In the genomic region with DNA sequence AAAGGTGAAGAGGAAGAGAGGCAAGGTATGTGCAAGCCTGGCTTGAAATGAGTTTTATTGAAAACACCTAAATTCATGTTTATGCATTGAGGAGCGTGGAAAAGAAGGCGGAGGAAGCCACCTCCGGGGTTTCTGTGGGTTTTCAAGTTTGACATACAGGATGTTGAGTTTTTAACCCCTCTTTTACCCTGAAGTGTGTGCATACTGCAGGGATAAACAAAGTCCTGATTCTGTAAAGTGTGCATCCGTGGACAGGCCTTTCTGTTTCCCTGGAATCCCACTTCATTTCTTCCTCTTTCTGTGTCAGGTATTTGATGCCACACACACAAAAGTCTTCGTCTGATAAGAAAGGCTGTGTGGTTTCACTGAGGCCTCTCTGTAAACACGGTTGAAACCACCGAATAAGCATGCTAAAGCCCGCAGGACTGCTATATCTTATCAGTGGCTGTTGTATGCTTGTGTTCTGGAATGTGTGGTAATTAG, we compare ENCODE assay signal across 8 mouse cellular contexts.
DNase-seq lines count a peak whose midpoint lies in the region; ATAC-seq and TF ChIP-seq lines count a peak whose summit lies in the region.

No protein-coding gene starts in this region.

- H3K9me3 ChIP-seq in kidney, postnatal 0 days (replicated peaks; ENCODE audit: low read length), result no peaks in the 10 kb centered on the region
- no peaks in the 10 kb centered on the region for H3K9me3 ChIP-seq in embryonic facial prominence, embryonic 10.5 days
- no peaks in the 10 kb centered on the region for H3K9me3 ChIP-seq in midbrain, postnatal 0 days (ENCODE audit: low read length)

- no peaks in the 10 kb centered on the region for H3K27me3 ChIP-seq in kidney, postnatal 0 days (ENCODE audit: insufficient read depth, low read length)
- peaks cover 21% of the 10 kb centered on the region for H3K27me3 ChIP-seq in embryonic facial prominence, embryonic 10.5 days (replicated peaks; ENCODE audit: low read depth, poor library complexity, severe bottlenecking)
- no peaks in the 10 kb centered on the region for H3K27me3 ChIP-seq in midbrain, postnatal 0 days (ENCODE audit: insufficient read depth, low read length)

- no peaks in the 10 kb centered on the region for H3K36me3 ChIP-seq in kidney, postnatal 0 days (ENCODE audit: insufficient read depth, low read length)
- no peaks in the 10 kb centered on the region for H3K36me3 ChIP-seq in embryonic facial prominence, embryonic 10.5 days (replicated peaks)
- no peaks in the 10 kb centered on the region for H3K36me3 ChIP-seq in midbrain, postnatal 0 days (ENCODE audit: insufficient read depth, low read length)

- H3K9ac ChIP-seq in kidney, postnatal 0 days (ENCODE audit: low read depth, low read length), result no peak overlapping the region
- no peak overlapping the region for H3K9ac ChIP-seq in midbrain, postnatal 0 days (replicated peaks; ENCODE audit: low read length, poor library complexity, severe bottlenecking)

- H3K4me1 ChIP-seq in kidney, postnatal 0 days (replicated peaks; ENCODE audit: insufficient read depth, low read length), result peaks cover 4% of the 10 kb centered on the region; the same call in 1 of the 2 replicates
- peaks cover 69% of the 10 kb centered on the region for H3K4me1 ChIP-seq in embryonic facial prominence, embryonic 10.5 days
- peaks cover 22% of the 10 kb centered on the region; the same call in 1 of the 2 replicates for H3K4me1 ChIP-seq in midbrain, postnatal 0 days (ENCODE audit: insufficient read depth, low read length)

- peak; percentile 34 for DNase-seq in kidney, postnatal 0 days (ENCODE audit: low spot score)
- DNase-seq in kidney, adult 11 months, result no peak
- no peak for DNase-seq in embryonic facial prominence, embryonic 10.5 days (ENCODE audit: low spot score)
- DNase-seq in liver, result peak; percentile 26
- peak; percentile 50 to 77 for DNase-seq in thymus, adult 18-20 months
- DNase-seq in midbrain, postnatal 0 days (ENCODE audit: low spot score), result no peak
- DNase-seq in MN1 (ENCODE audit: low spot score), result no peak
- no peak for DNase-seq in cerebellum, adult 9-11 months

- H3K4me2 ChIP-seq in kidney, postnatal 0 days (ENCODE audit: low read length), result peak overlapping the region; percentile 21
- no peak overlapping the region for H3K4me2 ChIP-seq in midbrain, postnatal 0 days (ENCODE audit: low read depth, low read length, poor library complexity, severe bottlenecking)

- TF ChIP-seq CTCF in kidney, postnatal 0 days (IDR thresholded peaks at IDR 0.05; ENCODE audit: low read depth), result no peak
- TF ChIP-seq CTCF in midbrain, postnatal 0 days (IDR thresholded peaks at IDR 0.05), result no peak

- no peak for ATAC-seq in kidney, postnatal 0 days (replicated peaks; ENCODE audit: low FRiP score, low read depth)
- ATAC-seq in midbrain, postnatal 0 days (ENCODE audit: low FRiP score), result no peak

- no peak overlapping the region for H3K4me3 ChIP-seq in kidney, postnatal 0 days (replicated peaks; ENCODE audit: low read depth, low read length)
- peak overlapping the region; percentile 25; the same call in 1 of the 2 replicates for H3K4me3 ChIP-seq in embryonic facial prominence, embryonic 10.5 days
- no peak overlapping the region for H3K4me3 ChIP-seq in midbrain, postnatal 0 days (ENCODE audit: low read depth, low read length)

- WGBS in kidney, postnatal 0 days, result 23% methylated on average over 8 of the region's 8 CpGs
- WGBS in embryonic facial prominence, embryonic 10.5 days, result 21% methylated on average over 8 of the region's 8 CpGs
- 35% methylated on average over 8 of the region's 8 CpGs for WGBS in midbrain, postnatal 0 days

- H3K27ac ChIP-seq in kidney, postnatal 0 days, result peak overlapping the region; percentile 89
- H3K27ac ChIP-seq in embryonic facial prominence, embryonic 10.5 days (replicated peaks), result peak overlapping the region; percentile 72
- no peak overlapping the region for H3K27ac ChIP-seq in midbrain, postnatal 0 days (ENCODE audit: low read depth, low read length)

Comparison
In these comparisons a context has a peak if more than half of its experiments do, and no peak if none do; other contexts are left out.
1. DNase-seq: peak in kidney, postnatal 0 days (single experiment), liver (single experiment) and thymus, adult 18-20 months (2 of 2); none in kidney, adult 11 months (single experiment), embryonic facial prominence, embryonic 10.5 days (single experiment), midbrain, postnatal 0 days (single experiment), MN1 (single experiment) and cerebellum, adult 9-11 months (single experiment).